Mouse (Mus musculus) heart, postnatal 36 days (tissue): ENCODE data around the gene Fuz. TPM values are rescaled to one million over a fixed set of nuclear protein-coding genes. Genes with fewer than 3 reads are reported as not detected.

Source experiments
- DNase-seq, 2 experiments: peaks; one replicate each; pipeline ENCODE4 v3.0.0; 2021 to 2022
- intact Hi-C: fragments of 180-260 bp; cut with DNase I; formaldehyde crosslinking; loops from one replicate; pipeline ENCODE4 v1.15.1; 2025
- total RNA-seq, 2 experiments: library from RNA; stranded (reverse); gene quantifications; 2 replicates each; pipeline ENCODE4 v1.2.3; 2021

Gene Fuz
- 10 to 100 TPM; 16.9 to 17.5 TPM for total RNA-seq

GRCm38 (mm10) chr7:44895593-44896434 is at the start of gene Fuz:
Gene Fuz (plus strand): TSS chr7:44896079.
- intact Hi-C loops = loop anchor here (5.0 kb wide), 1 partner anchor 39 kb away; the partner anchor contains the start of gene Pnkp
- peak; percentile 88 to 90 for DNase-seq

- intact Hi-C loops = no loop called here
- DNase-seq = no peak
Observed at GRCm38 (mm10) chr7:44846804-44847203, 49.1 kb upstream of the Fuz start.

- intact Hi-C loops = no loop called here
- DNase-seq = no peak
Observed at GRCm38 (mm10) chr7:44847772-44848171, 48.1 kb upstream of the Fuz start.

GRCm38 (mm10) chr7:44848561-44849415 is 47.1 kb upstream of the Fuz start, which contains the start of the genes Akt1s1 and Tbc1d17:
Gene Akt1s1 (plus strand): TSS chr7:44848991.
Gene Tbc1d17 (minus strand): TSS chr7:44849079.
- intact Hi-C loops = no loop called here
- peak; percentile 98 for DNase-seq

- DNase-seq = peak; percentile 86 to 91
- intact Hi-C loops = no loop called here
Observed at GRCm38 (mm10) chr7:44849416-44850111, 46.3 kb upstream of the Fuz start.

- DNase-seq = peak; percentile 79 to 85
- intact Hi-C loops = no loop called here
Observed at GRCm38 (mm10) chr7:44850146-44850545, 45.7 kb upstream of the Fuz start.

GRCm38 (mm10) chr7:44850789-44851624 is 44.9 kb upstream of the Fuz start:
- intact Hi-C loops = no loop called here
- DNase-seq = no peak

- no peak for DNase-seq
- intact Hi-C loops = no loop called here
Observed at GRCm38 (mm10) chr7:44851625-44852234, 44.1 kb upstream of the Fuz start.

- intact Hi-C loops = no loop called here
- DNase-seq = no peak
Observed at GRCm38 (mm10) chr7:44852259-44853027, 43.4 kb upstream of the Fuz start.

- intact Hi-C loops = no loop called here
Observed at GRCm38 (mm10) chr7:44853065-44853464, 42.8 kb upstream of the Fuz start.

GRCm38 (mm10) chr7:44853596-44854355 is 42.1 kb upstream of the Fuz start:
- intact Hi-C loops = loop anchor here (2.0 kb wide), 1 partner anchor 15 kb away; the partner anchor contains the start of gene Ptov1
- no peak for DNase-seq

More at GRCm38 (mm10) chr7:44853065-44853464, 42.8 kb upstream of the Fuz start:
- no peak for DNase-seq

- peak; percentile 83 to 92 for DNase-seq
- intact Hi-C loops = loop anchor here (2.0 to 5.0 kb wide), 2 partner anchors 14 to 43 kb away; partner anchors contain the start of genes Fuz and Ptov1
Observed at GRCm38 (mm10) chr7:44854356-44855031, 41.4 kb upstream of the Fuz start.

- intact Hi-C loops = loop anchor here (2.0 to 5.0 kb wide), 2 partner anchors 14 to 42 kb away; partner anchors contain the start of genes Fuz and Ptov1
Observed at GRCm38 (mm10) chr7:44855036-44855435, 40.8 kb upstream of the Fuz start.

GRCm38 (mm10) chr7:44856265-44856916 is 39.5 kb upstream of the Fuz start:
- no peak for DNase-seq
- intact Hi-C loops = loop anchor here (5.0 kb wide), 1 partner anchor 41 kb away; the partner anchor contains the start of gene Fuz

More at GRCm38 (mm10) chr7:44855036-44855435, 40.8 kb upstream of the Fuz start:
- DNase-seq = no peak

- intact Hi-C loops = loop anchor here (5.0 kb wide), 1 partner anchor 40 kb away; the partner anchor contains the start of gene Fuz
- DNase-seq = peak; percentile 83 to 90
Observed at GRCm38 (mm10) chr7:44857042-44857552, 38.8 kb upstream of the Fuz start, which contains the start of gene Pnkp. Gene Pnkp (plus strand): TSS chr7:44857139.

- intact Hi-C loops = loop anchor here (5.0 kb wide), 1 partner anchor 39 kb away; the partner anchor contains the start of gene Fuz
- no peak for DNase-seq
Observed at GRCm38 (mm10) chr7:44857905-44858304, 38.0 kb upstream of the Fuz start.
